Mouse (Mus musculus) activated CD4-positive, CD25-positive, alpha-beta regulatory T cell (primary cell): ENCODE measurements around the gene Elob. TPM values are rescaled to one million over a fixed set of nuclear protein-coding genes. Genes with fewer than 3 reads are reported as not detected.

ENCODE experiments used
- polyA plus RNA-seq, 2 experiments: library from polyadenylated mRNA; unstranded; fragments of 100-300 nt; shearing (Covaris generic); gene quantifications; one replicate each; pipeline ENCODE4 v1.2.1; 2017

The Elob gene
- polyA plus RNA-seq, result 100 to 1,000 TPM; 701 to 738 TPM

GRCm38 (mm10) chr17:23829064-23829619, at the start of gene Elob:
Elob (minus strand) TSS chr17:23829136.

GRCm38 (mm10) chr17:23867756-23868155, 38.8 kb upstream of the Elob start, which contains the start of gene Prss21:
Prss21 (plus strand) TSS chr17:23868056.

DNA sequence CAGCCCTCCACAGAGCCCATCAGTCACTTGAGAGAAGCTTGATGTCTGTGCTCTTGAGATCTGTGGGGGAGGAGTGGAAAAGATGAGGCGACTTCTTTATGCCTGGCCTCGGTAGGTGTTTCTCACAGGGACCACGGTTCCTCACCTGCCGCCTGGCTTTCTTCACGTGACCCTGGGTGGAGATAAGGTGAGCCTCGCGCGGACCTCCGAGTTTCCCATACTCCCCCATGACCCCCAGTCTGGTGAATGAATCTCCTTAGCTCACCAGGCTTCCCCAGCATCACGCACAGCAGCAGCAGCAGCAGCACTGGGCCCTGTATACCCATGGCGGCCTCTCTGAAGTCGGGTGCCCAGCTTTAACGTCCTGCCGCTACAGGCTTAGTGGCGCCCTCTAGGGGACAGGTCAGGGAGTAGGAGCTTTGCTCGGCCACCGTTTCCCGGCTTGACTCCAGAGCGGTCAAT, 14.9 kb upstream of the Elob start, which contains the start of the genes Prss32 and Prss41:
Prss32 (plus strand) TSS at position 44 of the 462 bp plus-strand sequence.
Prss41 (minus strand) TSS at position 361 of the 462 bp plus-strand sequence.

GRCm38 (mm10) chr17:23836006-23836575, 7.2 kb upstream of the Elob start, which contains the start of gene Prss33:
Prss33 (minus strand) TSS chr17:23836056.

GRCm38 (mm10) chr17:23790269-23791078, 38.5 kb downstream of the Elob start, which contains the start of gene Srrm2:
Srrm2 (plus strand) TSS chr17:23790532.

DNA sequence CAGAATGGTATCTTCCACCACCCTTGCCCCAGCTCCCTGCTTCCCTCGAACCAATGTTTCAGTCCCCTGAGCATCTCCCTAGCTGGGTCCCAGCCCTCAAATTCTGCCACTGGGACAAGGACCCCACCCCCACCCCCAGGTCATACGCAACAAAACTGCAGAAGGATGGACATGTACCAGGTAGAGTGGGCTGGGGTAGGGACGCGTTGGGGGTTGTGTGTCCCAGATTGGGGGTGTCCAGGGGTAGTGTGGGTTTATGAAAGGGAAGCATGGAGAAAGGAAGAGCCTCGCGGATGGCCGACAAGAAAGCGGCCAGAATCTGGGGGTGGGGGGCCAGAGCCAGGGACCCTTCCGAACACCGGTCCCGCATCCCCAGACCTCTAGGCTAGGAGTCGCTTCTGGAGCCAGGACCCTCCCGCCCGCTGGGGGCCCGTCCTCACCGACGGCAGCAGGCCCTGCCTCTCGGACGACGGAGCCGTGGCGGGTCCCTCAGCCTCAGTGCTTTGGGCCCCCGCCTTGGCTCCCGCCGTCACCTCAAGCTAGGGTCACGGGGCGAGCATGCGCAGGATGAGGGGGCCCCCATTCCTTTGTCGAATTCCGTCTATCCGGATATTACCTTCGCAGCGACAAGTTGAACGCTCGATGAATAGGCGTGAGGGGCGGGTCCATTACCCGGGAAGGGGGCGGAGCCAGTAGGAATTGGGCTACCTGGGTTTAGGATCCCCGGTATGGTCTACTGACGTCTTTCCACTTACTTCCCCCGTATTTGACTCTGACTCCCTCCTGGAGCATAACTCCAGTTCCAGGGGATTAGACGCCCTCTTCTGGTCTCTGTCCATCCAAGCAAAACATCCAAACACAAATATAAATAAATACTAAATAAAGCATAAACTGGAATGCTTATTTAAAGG, 43.1 kb downstream of the Elob start, which contains the start of gene Flywch2:
Flywch2 (minus strand) TSS at position 521 of the 911 bp plus-strand sequence.

Other genes starting within 250 kb of the Elob start
- not detected for gene Zfp13, start 229.6 kb downstream of the Elob start, polyA plus RNA-seq
- 1 to 10 TPM in 1 of 2 experiments, under 1 TPM in 1; 0.19 to 1.2 TPM for gene Zscan10, start 228.3 kb downstream of the Elob start, polyA plus RNA-seq
- gene Mmp25, start 183.9 kb downstream of the Elob start, polyA plus RNA-seq, result under 1 TPM; 0.12 to 0.99 TPM
- under 1 TPM; 0.11 to 0.43 TPM for gene Bicdl2, start 168.6 kb downstream of the Elob start, polyA plus RNA-seq
- gene Hcfc1r1, start 155.5 kb downstream of the Elob start, polyA plus RNA-seq, result 10 to 100 TPM; 49.0 to 52.4 TPM
- gene Thoc6, start 155.3 kb downstream of the Elob start, polyA plus RNA-seq, result 10 to 100 TPM; 30.0 to 38.4 TPM
- gene Tnfrsf12a, start 151.7 kb downstream of the Elob start, polyA plus RNA-seq, result 1 to 10 TPM; 5.5 to 6.7 TPM
- under 1 TPM in 1 of 2 experiments, not detected in 1; 0.11 TPM for gene Cldn6, start 149.9 kb downstream of the Elob start, polyA plus RNA-seq
- under 1 TPM in 1 of 2 experiments, not detected in 1; 0.12 TPM for gene Cldn9, start 145.1 kb downstream of the Elob start, polyA plus RNA-seq
- under 1 TPM; 0.10 to 0.39 TPM for gene 1520401A03Rik, start 106.4 kb downstream of the Elob start, polyA plus RNA-seq
- 10 to 100 TPM; 31.6 to 39.0 TPM for gene Pkmyt1, start 102.8 kb downstream of the Elob start, polyA plus RNA-seq
- 10 to 100 TPM; 10.0 to 20.7 TPM for gene Paqr4, start 88.3 kb downstream of the Elob start, polyA plus RNA-seq
- 10 to 100 TPM in 1 of 2 experiments, 1 to 10 TPM in 1; 4.0 to 11.8 TPM for gene Kremen2, start 83.3 kb downstream of the Elob start, polyA plus RNA-seq
- gene Flywch1, start 57.5 kb downstream of the Elob start, polyA plus RNA-seq, result 10 to 100 TPM; 23.5 to 40.0 TPM
- 1 to 10 TPM; 6.3 to 7.6 TPM for gene Flywch2, start 43.1 kb downstream of the Elob start, polyA plus RNA-seq
- gene Srrm2, start 38.6 kb downstream of the Elob start, polyA plus RNA-seq, result 100 to 1,000 TPM; 921 to 934 TPM
- gene Prss33, start 6.9 kb upstream of the Elob start, polyA plus RNA-seq, result under 1 TPM; 0.17 to 0.39 TPM
- gene Prss32, start 14.7 kb upstream of the Elob start, polyA plus RNA-seq, result under 1 TPM in 1 of 2 experiments, not detected in 1; 0.77 TPM
- gene Prss41, start 15.0 kb upstream of the Elob start, polyA plus RNA-seq, result 1 to 10 TPM; 1.9 to 3.0 TPM
- gene Prss21, start 38.9 kb upstream of the Elob start, polyA plus RNA-seq, result not detected
- gene Dcpp1, start 51.7 kb upstream of the Elob start, polyA plus RNA-seq, result not detected
- gene Dcpp2, start 51.7 kb upstream of the Elob start, polyA plus RNA-seq, result not detected
- gene Dcpp3, start 88.3 kb upstream of the Elob start, polyA plus RNA-seq, result not detected
- not detected for gene Sbp, start 112.5 kb upstream of the Elob start, polyA plus RNA-seq
- not detected for gene Sbpl, start 126.1 kb upstream of the Elob start, polyA plus RNA-seq
- gene Prss30, start 151.4 kb upstream of the Elob start, polyA plus RNA-seq, result 1 to 10 TPM in 1 of 2 experiments, under 1 TPM in 1; 0.88 to 1.2 TPM
- gene Prss22, start 169.0 kb upstream of the Elob start, polyA plus RNA-seq, result not detected
- under 1 TPM; 0.13 to 0.64 TPM for gene Prss27, start 209.0 kb upstream of the Elob start, polyA plus RNA-seq
- gene Kctd5, start 244.3 kb upstream of the Elob start, polyA plus RNA-seq, result 10 to 100 TPM; 24.3 to 25.2 TPM